Mouse (Mus musculus) layer of hippocampus, adult 18-20 months (tissue): ENCODE results near the gene Klhl24. TPM values are rescaled to one million over a fixed set of nuclear protein-coding genes. Genes with fewer than 3 reads are reported as not detected.

Source experiments
- DNase-seq, 2 experiments: peaks; one replicate each; pipeline ENCODE4 v3.0.0; 2022; ENCODE audit warnings: low spot score in 2 of 2
- total RNA-seq, 2 experiments: library from RNA; stranded (reverse); gene quantifications; 2 replicates each; pipeline ENCODE4 v1.2.3; 2021

Klhl24 gene
- total RNA-seq, 2 experiments from 2014 or later, result 78.8 to 79.7 TPM

GRCm38 (mm10) chr16:20140772-20141531 lies 43.6 kb downstream of the Klhl24 start, which contains the start of gene Yeats2:
Yeats2 (plus strand) TSS chr16:20141063.
- peak; percentile 74 to 87 for DNase-seq

- no peak for DNase-seq
These were observed 47.2 kb downstream of the Klhl24 start for GRCm38 (mm10) chr16:20144568-20144967.

GRCm38 (mm10) chr16:20151991-20152390 lies 54.6 kb downstream of the Klhl24 start:
- DNase-seq, result no peak

GRCm38 (mm10) chr16:20153742-20154141 lies 56.4 kb downstream of the Klhl24 start:
- DNase-seq, result no peak

- DNase-seq, result no peak
These were observed 62.8 kb downstream of the Klhl24 start for GRCm38 (mm10) chr16:20160130-20160529.

- DNase-seq, result no peak
These were observed 71.7 kb downstream of the Klhl24 start for GRCm38 (mm10) chr16:20169071-20169470.

- no peak for DNase-seq
These were observed 72.2 kb downstream of the Klhl24 start for GRCm38 (mm10) chr16:20169471-20170106.

Other genes with a start within 250 kb of the Klhl24 start
- 1 to 10 TPM in 1 of 2 experiments, under 1 TPM in 1; 0.76 to 1.5 TPM for gene Klhl6, start 114.5 kb upstream of the Klhl24 start, total RNA-seq
- 10 to 100 TPM; 34.1 to 36.2 TPM for gene Yeats2, start 43.5 kb downstream of the Klhl24 start, total RNA-seq
- gene Map6d1, start 143.8 kb downstream of the Klhl24 start, total RNA-seq, result 10 to 100 TPM; 35.3 to 36.3 TPM
- gene Parl, start 204.8 kb downstream of the Klhl24 start, total RNA-seq, result 10 to 100 TPM; 55.9 to 56.3 TPM
- gene Cyp2ab1, start 227.9 kb downstream of the Klhl24 start, total RNA-seq, result not detected